Mouse (Mus musculus): ENCODE results near the gene Smarca2. TPM values are rescaled to one million over a fixed set of nuclear protein-coding genes. Genes with fewer than 3 reads are reported as not detected.
"Not testable (repeated sequence)": the region's sequence is repeated elsewhere in the genome, so short reads cannot be mapped to it uniquely, and the experiment has no call there.

Gene Smarca2
- polyA plus RNA-seq, 1 experiment from 2014 or later, result 49.4 TPM

DNA sequence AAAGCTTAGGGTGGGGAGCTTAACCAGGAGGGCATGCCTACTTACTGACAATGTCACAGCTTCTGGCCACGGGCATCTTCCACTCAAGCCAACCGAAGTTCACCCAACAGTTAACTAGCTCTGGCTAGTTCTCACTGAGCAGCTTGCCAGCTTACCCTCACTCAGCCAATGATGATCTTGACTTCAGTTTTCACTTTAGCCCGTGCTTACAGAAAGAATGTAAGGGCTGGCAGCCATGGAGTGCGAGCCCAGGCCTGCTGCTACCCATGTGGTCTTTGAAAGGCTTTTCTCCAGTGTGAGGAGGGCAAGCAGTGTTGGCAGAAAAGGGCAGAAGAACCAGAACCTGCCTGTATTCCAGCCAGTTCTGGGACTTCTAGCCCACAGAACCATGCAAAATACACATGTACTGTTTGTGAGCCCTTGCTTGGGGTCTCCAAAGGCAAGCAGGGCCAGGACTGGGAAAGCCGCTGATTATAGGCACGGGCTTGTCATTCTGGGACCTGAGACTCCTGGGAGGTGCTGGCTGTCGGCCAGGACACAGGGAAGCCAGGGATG lies 128.8 kb downstream of the Smarca2 start:
- WGBS, result 60% methylated on average over 7 of the region's 7 CpGs
- Histone ChIP-seq H3K4me3 (replicated peaks; ENCODE audit: low read length) (no peak overlapping the region), H3K27ac (ENCODE audit: low read length) (peak overlapping the region; percentile 69), H3K9me3 (replicated peaks; ENCODE audit: control insufficient read depth, low read length) (no peaks in the 10 kb centered on the region), H3K4me2 (ENCODE audit: low read depth, low read length) (no peak overlapping the region), H3K36me3 (ENCODE audit: control insufficient read depth, insufficient read depth, low read length) (no peaks in the 10 kb centered on the region), H3K27me3 (ENCODE audit: control insufficient read depth, insufficient read depth, low read length) (no peaks in the 10 kb centered on the region), H3K9ac (ENCODE audit: low read length) (peak overlapping the region; percentile 31; the same call in 1 of the 2 replicates), H3K4me1 (ENCODE audit: control insufficient read depth, insufficient read depth, low read length) (no peaks in the 10 kb centered on the region)
- ATAC-seq (ENCODE audit: insufficient read depth, low FRiP score), result peak; percentile 33; the same call in 1 of the 2 replicates

DNA sequence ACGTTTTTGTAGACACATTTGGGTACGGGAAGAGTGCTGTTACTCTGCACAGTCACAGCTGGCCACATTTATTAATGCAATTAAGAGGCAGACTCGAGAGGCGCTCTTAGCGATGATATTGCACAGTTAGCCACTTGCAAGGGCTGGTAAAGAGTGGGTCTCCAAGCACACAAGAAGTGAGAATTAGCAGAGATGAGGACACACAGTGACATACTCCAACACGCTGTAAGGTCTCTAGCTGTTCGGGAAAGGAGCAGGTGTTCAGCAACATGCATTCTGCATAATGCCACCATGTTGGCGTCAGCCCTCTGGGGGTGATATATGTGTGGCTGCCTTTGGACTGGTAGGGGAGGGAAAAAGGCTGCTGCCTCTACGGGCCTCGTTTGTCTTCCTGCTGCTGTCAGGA lies 129.9 kb downstream of the Smarca2 start:
- H3K9me3 ChIP-seq (replicated peaks; ENCODE audit: control insufficient read depth, low read length), result no peaks in the 10 kb centered on the region
- no peaks in the 10 kb centered on the region for H3K36me3 ChIP-seq (ENCODE audit: control insufficient read depth, insufficient read depth, low read length)
- H3K27me3 ChIP-seq (ENCODE audit: control insufficient read depth, insufficient read depth, low read length), result no peaks in the 10 kb centered on the region
- no peak overlapping the region for H3K9ac ChIP-seq (ENCODE audit: low read length)
- H3K27ac ChIP-seq (ENCODE audit: low read length), result no peak overlapping the region
- no peak overlapping the region for H3K4me2 ChIP-seq (ENCODE audit: low read depth, low read length)
- ATAC-seq (ENCODE audit: insufficient read depth, low FRiP score), result no peak
- no peaks in the 10 kb centered on the region for H3K4me1 ChIP-seq (ENCODE audit: control insufficient read depth, insufficient read depth, low read length)
- no peak overlapping the region for H3K4me3 ChIP-seq (replicated peaks; ENCODE audit: low read length)
- WGBS, result 66% methylated on average over 10 of the region's 10 CpGs

DNA sequence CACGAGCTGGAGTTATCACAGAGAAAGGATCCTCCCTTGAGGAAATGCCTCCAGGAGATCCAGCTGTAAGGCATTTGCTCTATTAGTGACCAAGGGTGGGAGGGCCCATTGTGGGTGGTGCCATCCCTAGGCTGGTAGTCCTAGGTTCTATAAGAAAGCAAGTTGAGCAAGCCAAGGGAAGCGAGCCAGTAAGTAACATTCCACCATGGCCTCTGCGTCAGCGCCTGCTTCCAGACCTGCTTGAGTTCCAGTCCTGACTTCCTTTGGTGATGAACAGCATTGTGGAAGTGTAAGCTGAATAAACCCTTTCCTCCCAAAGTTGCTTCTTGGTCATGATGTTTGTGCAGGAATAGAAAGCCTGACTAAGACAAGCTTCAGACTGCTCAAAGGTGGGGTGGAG lies 140.2 kb downstream of the Smarca2 start:
- not testable (repeated sequence) for ATAC-seq (ENCODE audit: insufficient read depth, low FRiP score); H3K9ac ChIP-seq (ENCODE audit: low read length); H3K27me3 ChIP-seq (ENCODE audit: control insufficient read depth, insufficient read depth, low read length); H3K27ac ChIP-seq (ENCODE audit: low read length); H3K4me2 ChIP-seq (ENCODE audit: low read depth, low read length); H3K4me3 ChIP-seq (replicated peaks; ENCODE audit: low read length); H3K9me3 ChIP-seq (replicated peaks; ENCODE audit: control insufficient read depth, low read length); H3K36me3 ChIP-seq (ENCODE audit: control insufficient read depth, insufficient read depth, low read length)
- peaks cover 13% of the 10 kb centered on the region; the same call in 1 of the 2 replicates for H3K4me1 ChIP-seq (ENCODE audit: control insufficient read depth, insufficient read depth, low read length)
- 93% methylated on average over 4 of the region's 4 CpGs for WGBS

DNA sequence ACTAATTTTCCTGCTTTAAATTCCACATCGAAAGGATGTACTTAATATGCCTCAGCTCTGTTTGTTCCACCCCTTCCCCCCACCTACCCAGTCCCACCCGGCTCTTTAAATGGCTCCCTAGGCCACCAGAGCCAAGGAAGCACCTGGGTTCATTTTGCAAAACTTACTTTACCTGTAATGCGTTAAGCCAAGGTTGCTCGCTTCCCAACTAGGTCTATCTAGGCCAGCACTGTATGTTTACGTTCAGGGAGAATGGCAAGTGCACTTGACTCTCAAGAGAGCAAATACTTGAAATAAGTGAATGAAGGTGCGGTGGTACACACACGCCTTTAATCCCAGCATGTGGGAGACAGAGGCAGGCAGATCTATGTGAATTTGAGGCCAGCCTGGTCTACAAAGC lies 140.7 kb downstream of the Smarca2 start:
- Histone ChIP-seq H3K27ac (ENCODE audit: low read length) (no peak overlapping the region), H3K27me3 (ENCODE audit: control insufficient read depth, insufficient read depth, low read length) (no peaks in the 10 kb centered on the region), H3K4me2 (ENCODE audit: low read depth, low read length) (no peak overlapping the region), H3K9ac (ENCODE audit: low read length) (no peak overlapping the region), H3K36me3 (ENCODE audit: control insufficient read depth, insufficient read depth, low read length) (no peaks in the 10 kb centered on the region), H3K4me1 (ENCODE audit: control insufficient read depth, insufficient read depth, low read length) (peaks cover 15% of the 10 kb centered on the region; the same call in 1 of the 2 replicates), H3K4me3 (replicated peaks; ENCODE audit: low read length) (no peak overlapping the region), H3K9me3 (replicated peaks; ENCODE audit: control insufficient read depth, low read length) (no peaks in the 10 kb centered on the region)
- 79% methylated on average over 7 of the region's 7 CpGs for WGBS
- ATAC-seq (ENCODE audit: insufficient read depth, low FRiP score), result no peak

DNA sequence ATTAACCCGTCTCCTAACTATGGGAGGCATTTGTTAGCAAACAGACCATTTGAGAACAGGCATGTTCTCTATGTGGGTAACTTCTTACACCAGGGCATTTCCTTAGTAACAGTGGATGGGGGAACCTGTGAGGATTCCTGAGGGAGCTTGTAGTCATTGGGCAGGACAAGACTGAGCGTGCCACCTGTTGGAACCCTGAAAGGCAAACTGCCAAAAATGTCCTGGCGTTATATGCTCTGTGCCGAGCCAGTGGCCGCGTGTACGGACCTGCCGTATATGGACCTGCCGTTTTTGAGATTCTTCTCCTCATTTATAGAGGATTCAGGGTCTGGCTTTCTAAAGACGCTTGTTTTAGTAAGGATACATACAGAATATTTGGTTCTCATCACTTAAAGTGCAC lies 141.4 kb downstream of the Smarca2 start:
- WGBS, result 68% methylated on average over 10 of the region's 10 CpGs
- Histone ChIP-seq H3K36me3 (ENCODE audit: control insufficient read depth, insufficient read depth, low read length) (no peaks in the 10 kb centered on the region), H3K4me1 (ENCODE audit: control insufficient read depth, insufficient read depth, low read length) (peaks cover 15% of the 10 kb centered on the region; the same call in 1 of the 2 replicates), H3K27me3 (ENCODE audit: control insufficient read depth, insufficient read depth, low read length) (no peaks in the 10 kb centered on the region), H3K9ac (ENCODE audit: low read length) (0 out of 2 replicates have a peak overlapping the region, but pooled peaks have one; percentile 85), H3K4me2 (ENCODE audit: low read depth, low read length) (peak overlapping the region; percentile 82; the same call in 1 of the 2 replicates), H3K4me3 (replicated peaks; ENCODE audit: low read length) (no peak overlapping the region), H3K27ac (ENCODE audit: low read length) (peak overlapping the region; percentile 99), H3K9me3 (replicated peaks; ENCODE audit: control insufficient read depth, low read length) (no peaks in the 10 kb centered on the region)
- ATAC-seq (ENCODE audit: insufficient read depth, low FRiP score), result no peak

DNA sequence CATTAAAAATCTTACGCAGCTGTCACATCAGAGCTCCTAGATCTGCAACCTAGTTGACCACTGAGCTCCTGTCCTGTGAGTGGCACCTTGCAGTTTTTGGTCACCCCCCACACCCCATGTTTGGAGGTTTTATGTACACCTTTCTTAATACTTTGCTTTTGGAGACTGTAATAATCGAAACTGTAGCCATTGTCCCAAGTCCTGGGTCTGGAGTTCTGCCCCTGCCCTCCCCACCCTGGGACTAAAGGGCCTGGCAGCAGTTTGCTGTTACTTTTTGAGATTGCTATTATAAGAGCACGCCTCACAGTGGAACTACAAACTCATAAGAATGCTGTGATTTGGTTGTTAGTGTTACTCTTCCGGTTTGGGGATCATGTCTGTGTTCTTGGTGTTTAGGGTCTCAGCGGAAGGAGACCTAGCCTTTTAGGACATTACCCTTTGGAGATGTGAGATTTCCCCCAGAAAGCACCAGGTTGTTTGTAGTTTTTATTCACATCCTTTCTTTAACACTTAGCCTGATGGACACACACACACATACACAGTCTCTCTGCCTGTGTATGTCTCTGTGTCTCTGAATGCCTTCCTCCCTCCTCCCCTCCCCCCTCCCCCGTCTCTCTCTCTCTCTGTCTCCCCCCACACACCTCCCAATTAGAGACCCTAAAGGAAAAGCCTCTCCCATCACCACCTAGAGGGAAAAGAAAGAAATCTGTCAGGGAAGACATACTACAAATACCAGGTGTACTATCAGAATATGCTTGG lies 142.0 kb downstream of the Smarca2 start:
- peaks cover 15% of the 10 kb centered on the region; the same call in 1 of the 2 replicates for H3K4me1 ChIP-seq (ENCODE audit: control insufficient read depth, insufficient read depth, low read length)
- peak overlapping the region; percentile 85 for H3K9ac ChIP-seq (ENCODE audit: low read length)
- H3K27me3 ChIP-seq (ENCODE audit: control insufficient read depth, insufficient read depth, low read length), result no peaks in the 10 kb centered on the region
- H3K9me3 ChIP-seq (replicated peaks; ENCODE audit: control insufficient read depth, low read length), result no peaks in the 10 kb centered on the region
- H3K36me3 ChIP-seq (ENCODE audit: control insufficient read depth, insufficient read depth, low read length), result 0 out of 2 replicates have a peak, but pooled peaks cover under 1% of the 10 kb centered on the region
- H3K27ac ChIP-seq (ENCODE audit: low read length), result peak overlapping the region; percentile 99
- peak overlapping the region; percentile 82 for H3K4me2 ChIP-seq (ENCODE audit: low read depth, low read length)
- no peak for ATAC-seq (ENCODE audit: insufficient read depth, low FRiP score)
- peak overlapping the region; percentile 66 for H3K4me3 ChIP-seq (replicated peaks; ENCODE audit: low read length)
- WGBS, result 36% methylated on average over 6 of the region's 6 CpGs

DNA sequence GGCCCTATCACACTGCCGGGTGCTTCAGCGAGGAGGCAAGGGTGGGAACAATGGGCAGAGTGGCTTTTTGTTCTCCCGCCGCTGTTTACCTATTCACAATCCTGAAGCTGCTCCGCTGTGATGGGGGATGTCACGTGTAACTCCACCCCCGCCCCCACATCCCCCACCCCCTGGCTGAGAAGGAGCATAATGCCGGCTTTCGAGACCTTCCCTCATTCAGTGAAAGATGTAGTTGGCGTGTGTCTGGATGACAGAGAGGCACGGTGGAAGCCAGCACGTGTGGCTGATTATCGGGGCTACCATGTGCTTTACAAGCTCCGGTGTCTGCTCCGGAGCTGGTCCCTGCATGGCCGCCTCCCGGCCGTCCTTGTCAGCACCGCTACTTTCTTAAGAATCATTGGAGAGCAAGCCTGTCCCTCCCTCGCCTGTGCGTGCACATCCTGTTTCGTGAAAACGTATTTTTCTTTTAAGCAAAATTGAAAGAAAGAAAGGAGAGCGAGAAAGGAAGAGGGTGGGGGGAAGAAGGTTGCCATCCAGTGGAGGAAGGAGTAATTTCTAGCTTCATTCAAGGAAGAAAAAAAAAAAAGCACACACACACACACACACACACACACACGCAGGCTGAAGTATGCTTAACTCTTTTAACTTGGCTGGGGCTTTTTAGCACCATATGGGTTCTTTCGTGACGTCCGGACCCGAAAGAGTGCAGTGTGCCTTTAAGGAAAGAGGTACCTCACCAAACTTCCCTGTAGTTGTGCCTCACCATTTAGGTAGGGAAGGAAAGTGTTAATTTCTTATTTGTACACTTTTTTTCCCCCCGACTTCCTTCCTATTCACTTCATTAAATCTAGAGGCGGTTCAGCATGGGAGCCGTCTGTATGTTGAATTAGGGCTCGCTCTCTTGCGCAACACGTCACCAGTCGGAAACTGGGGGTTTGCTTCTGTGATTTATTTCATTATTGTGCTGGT lies 143.0 kb downstream of the Smarca2 start:
- Histone ChIP-seq H3K9ac (ENCODE audit: low read length) (peak overlapping the region; percentile 85), H3K9me3 (replicated peaks; ENCODE audit: control insufficient read depth, low read length) (no peaks in the 10 kb centered on the region), H3K4me2 (ENCODE audit: low read depth, low read length) (peak overlapping the region; percentile 82), H3K27me3 (ENCODE audit: control insufficient read depth, insufficient read depth, low read length) (no peaks in the 10 kb centered on the region), H3K27ac (ENCODE audit: low read length) (peak overlapping the region; percentile 99), H3K4me1 (ENCODE audit: control insufficient read depth, insufficient read depth, low read length) (peaks cover 18% of the 10 kb centered on the region; the same call in 1 of the 2 replicates), H3K36me3 (ENCODE audit: control insufficient read depth, insufficient read depth, low read length) (0 out of 2 replicates have a peak, but pooled peaks cover 4% of the 10 kb centered on the region), H3K4me3 (replicated peaks; ENCODE audit: low read length) (peak overlapping the region; percentile 66)
- WGBS, result under 1% methylated on average over 36 of the region's 36 CpGs
- ATAC-seq (ENCODE audit: insufficient read depth, low FRiP score), result peak; percentile 89

DNA sequence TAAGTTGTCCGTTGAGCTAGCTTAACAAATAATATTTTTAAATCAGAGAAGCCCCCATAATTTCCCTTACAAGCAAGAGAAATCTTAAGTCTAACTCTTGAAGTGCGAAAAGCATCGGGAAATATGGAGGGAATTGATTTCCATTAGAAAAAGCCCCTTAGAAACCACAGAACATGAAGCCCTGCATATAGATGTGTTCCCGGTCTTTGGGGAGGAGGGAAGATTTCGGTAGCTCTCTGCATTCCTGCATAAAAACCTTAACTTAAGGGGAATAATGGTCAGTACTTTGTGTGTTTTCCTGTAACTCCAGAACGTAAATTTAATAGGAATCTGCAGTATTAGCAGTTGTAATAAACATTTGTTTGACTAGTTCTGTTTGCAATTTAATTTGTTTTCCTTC lies 143.8 kb downstream of the Smarca2 start:
- Histone ChIP-seq H3K4me3 (replicated peaks; ENCODE audit: low read length) (peak overlapping the region; percentile 66), H3K9me3 (replicated peaks; ENCODE audit: control insufficient read depth, low read length) (no peaks in the 10 kb centered on the region), H3K4me2 (ENCODE audit: low read depth, low read length) (peak overlapping the region; percentile 82), H3K27me3 (ENCODE audit: control insufficient read depth, insufficient read depth, low read length) (no peaks in the 10 kb centered on the region), H3K36me3 (ENCODE audit: control insufficient read depth, insufficient read depth, low read length) (0 out of 2 replicates have a peak, but pooled peaks cover 4% of the 10 kb centered on the region), H3K4me1 (ENCODE audit: control insufficient read depth, insufficient read depth, low read length) (peaks cover 18% of the 10 kb centered on the region; the same call in 1 of the 2 replicates), H3K27ac (ENCODE audit: low read length) (peak overlapping the region; percentile 99), H3K9ac (ENCODE audit: low read length) (peak overlapping the region; percentile 74)
- ATAC-seq (ENCODE audit: insufficient read depth, low FRiP score), result no peak
- WGBS, result under 1% methylated on average over 6 of the region's 6 CpGs
